Comparison of ENCODE assay signal across 15 mouse cellular contexts in the genomic region with DNA sequence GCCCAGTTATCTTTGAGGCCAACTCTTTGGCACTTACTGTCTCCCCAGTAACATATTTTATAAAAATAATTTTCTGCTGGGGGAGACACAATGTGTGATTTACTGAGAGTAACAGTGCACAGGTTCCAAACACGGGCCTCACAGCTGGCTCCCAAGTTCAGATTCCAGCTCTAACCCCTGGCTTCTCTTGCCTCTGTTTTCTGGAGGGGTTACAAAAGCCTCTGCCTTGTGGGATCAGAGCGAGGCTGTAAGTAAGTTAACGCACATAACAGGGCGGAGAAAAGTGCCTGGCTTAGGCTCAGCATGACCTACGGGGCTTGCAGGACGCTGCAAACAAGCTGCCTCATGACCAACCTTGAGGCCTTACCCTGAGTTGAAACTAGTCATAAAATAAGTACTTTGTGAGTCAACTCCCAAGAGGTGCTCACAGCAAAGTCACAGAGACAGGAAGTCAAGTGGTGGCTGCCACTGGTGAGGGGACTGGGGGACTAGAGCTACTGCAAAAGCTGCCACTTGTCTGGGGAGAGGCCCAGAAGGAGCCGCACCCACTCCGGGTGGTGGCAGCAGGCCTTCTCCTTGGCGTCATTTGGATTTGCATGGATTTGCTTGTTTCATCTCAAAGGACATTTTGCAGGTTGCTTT. TPM values are rescaled to one million over a fixed set of nuclear protein-coding genes. Genes with fewer than 3 reads are reported as not detected.
A peak's percentile ranks its signal among the peaks of the same experiment; 100 is the strongest.
DNase-seq lines count a peak whose midpoint lies in the region; ATAC-seq lines count a peak whose summit lies in the region.
"Had no signal": no experiment of that assay in that cellular context is flagged by ENCODE, and none has a peak within 500 bp of the region (broad histone marks: within the 10 kb centered on the region; RNA-seq: fewer than 3 reads in every experiment).

No protein-coding gene starts in this region.

- H3K4me1 ChIP-seq in hindbrain, embryonic 10.5 days (replicated peaks) = peaks cover 8% of the 10 kb centered on the region
- H3K4me1 ChIP-seq: neural tube, embryonic 15.5 days had no signal

- no peaks in the 10 kb centered on the region for H3K27me3 ChIP-seq in hindbrain, embryonic 10.5 days (ENCODE audit: insufficient read depth, poor library complexity, severe bottlenecking)
- H3K27me3 ChIP-seq: intestine, embryonic 15.5 days; limb, embryonic 15.5 days; neural tube, embryonic 15.5 days had no signal

- peaks cover 92% of the 10 kb centered on the region for H3K36me3 ChIP-seq in hindbrain, embryonic 10.5 days

- DNase-seq in heart, adult 11 months = peak; percentile 91
- no peak for DNase-seq in heart, postnatal 4 days
- DNase-seq in lung, postnatal 25 days (ENCODE audit: low spot score) = peak; percentile 80
- DNase-seq in frontal cortex, postnatal 14 days (ENCODE audit: low spot score in 2 of 2) = no peak
- DNase-seq in hindbrain, embryonic 10.5 days (ENCODE audit: low spot score) = no peak
- DNase-seq in cerebellum, adult 18-20 months = no peak
- DNase-seq: heart, adult 2 months; right cerebral cortex, postnatal 14 days had no signal

- no peaks in the 10 kb centered on the region for H3K9me3 ChIP-seq in hindbrain, embryonic 10.5 days
- H3K9me3 ChIP-seq: intestine, embryonic 15.5 days; limb, embryonic 15.5 days; neural tube, embryonic 15.5 days had no signal

- ATAC-seq in CD4-positive, CD25-positive, alpha-beta regulatory T cell, adult 4 months = peak; percentile 96
- ATAC-seq in inflammation-experienced regulatory T-cells, adult 6 months = peak; percentile 92
- ATAC-seq: intestine, embryonic 15.5 days had no signal

- no peak overlapping the region for H3K27ac ChIP-seq in hindbrain, embryonic 10.5 days
- H3K27ac ChIP-seq: heart, adult 2 months; intestine, embryonic 15.5 days; kidney, postnatal 0 days; neural tube, embryonic 15.5 days had no signal

- 81% methylated on average over 9 of the region's 9 CpGs for WGBS in hindbrain, embryonic 10.5 days

- no peak overlapping the region for H3K4me3 ChIP-seq in hindbrain, embryonic 10.5 days
- H3K4me3 ChIP-seq: erythroblast, embryonic 14.5 days; heart, adult 2 months; intestine, embryonic 15.5 days; limb, embryonic 15.5 days; neural tube, embryonic 15.5 days had no signal

RNA-seq across cellular contexts. Expression of gene Rassf2, which starts 25.4 kb away (rescaled TPM):
- 10 to 100 TPM; 13.7 to 15.2 TPM for total RNA-seq in heart, postnatal 4 days (2021)
- 100 to 1,000 TPM in 1 of 2 experiments, 10 to 100 TPM in 1; 67.6 to 113 TPM for polyA plus RNA-seq in CD4-positive, CD25-positive, alpha-beta regulatory T cell, adult 4 months (2017; shearing (Covaris generic))
- 10 to 100 TPM; 78.8 to 88.1 (median 87.3) TPM for polyA plus RNA-seq in inflammation-experienced regulatory T-cells, adult 6 months (2017; shearing (Covaris generic))
- polyA plus RNA-seq in hindbrain, embryonic 10.5 days (2016; fragmentation: Nextera tagmentation; extraction: Ambion mirVana) = 28.6 and 33.5 TPM in 2 replicates

RNA-seq across cellular contexts. Expression of gene Prnd, which starts 54.0 kb away (rescaled TPM):
- total RNA-seq in heart, postnatal 4 days (2021) = 10 to 100 TPM; 17.6 to 22.9 TPM
- polyA plus RNA-seq in CD4-positive, CD25-positive, alpha-beta regulatory T cell, adult 4 months (2017; shearing (Covaris generic)) = under 1 TPM in 1 of 2 experiments, not detected in 1; 0.19 TPM
- under 1 TPM in 1 of 3 experiments, not detected in 2; 0.30 TPM for polyA plus RNA-seq in inflammation-experienced regulatory T-cells, adult 6 months (2017; shearing (Covaris generic))
- polyA plus RNA-seq in hindbrain, embryonic 10.5 days (2016; fragmentation: Nextera tagmentation; extraction: Ambion mirVana) = 4.1 and 5.5 TPM in 2 replicates
- polyA plus RNA-seq: erythroblast, embryonic 14.5 days had no signal

Comparison
In these comparisons a context has a peak if more than half of its experiments do, and no peak if none do; other contexts are left out.
1. DNase-seq: peak in heart, adult 11 months (single experiment) and lung, postnatal 25 days (single experiment); none in heart, postnatal 4 days (single experiment), frontal cortex, postnatal 14 days (0 of 2), hindbrain, embryonic 10.5 days (single experiment) and cerebellum, adult 18-20 months (0 of 2).